Mouse (Mus musculus) inflammation-experienced regulatory T-cells, adult 6 months (primary cell): ENCODE measurements around the gene Map7d3. TPM values are rescaled to one million over a fixed set of nuclear protein-coding genes. Genes with fewer than 3 reads are reported as not detected.

Experiments
- ATAC-seq: one replicate; pipeline ENCODE4 v1.8.0; 2017
- polyA plus RNA-seq, 3 experiments: library from polyadenylated mRNA; unstranded; fragments of 100-300 nt; shearing (Covaris generic); gene quantifications; one replicate each; pipeline ENCODE4 v1.2.1; 2017

Gene Map7d3
- polyA plus RNA-seq: under 1 TPM in 2 of 3 experiments, not detected in 1; 0.16 to 0.35 TPM

- no peak for ATAC-seq
Observed at GRCm38 (mm10) chrX:56821765-56822603, at the start of gene Map7d3. Gene Map7d3, minus strand, starts transcription at chrX:56822326.

DNA sequence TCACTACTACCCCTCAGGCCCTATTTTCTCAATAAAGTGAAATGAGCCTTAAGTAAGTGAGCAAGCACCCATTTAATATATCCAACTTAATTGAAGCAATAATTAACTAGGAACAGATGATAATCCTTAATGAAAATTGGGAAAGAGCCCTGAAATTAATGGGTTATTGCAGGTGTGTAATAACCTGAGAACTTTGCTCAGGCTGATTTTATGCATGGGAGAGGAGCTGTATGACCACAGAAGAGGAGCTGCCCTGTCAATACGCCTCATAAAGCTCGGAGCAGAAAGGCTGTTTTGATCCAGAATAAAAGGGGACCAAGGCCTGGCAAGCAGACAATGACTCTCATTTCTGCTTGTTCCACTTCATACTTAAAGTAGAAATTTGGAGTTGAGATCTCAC lies 47.7 kb upstream of the Map7d3 start, which contains the start of gene Adgrg4:
Gene Adgrg4 (plus strand): TSS at position 301 of the 400 bp plus-strand sequence.
- no peak for ATAC-seq

DNA sequence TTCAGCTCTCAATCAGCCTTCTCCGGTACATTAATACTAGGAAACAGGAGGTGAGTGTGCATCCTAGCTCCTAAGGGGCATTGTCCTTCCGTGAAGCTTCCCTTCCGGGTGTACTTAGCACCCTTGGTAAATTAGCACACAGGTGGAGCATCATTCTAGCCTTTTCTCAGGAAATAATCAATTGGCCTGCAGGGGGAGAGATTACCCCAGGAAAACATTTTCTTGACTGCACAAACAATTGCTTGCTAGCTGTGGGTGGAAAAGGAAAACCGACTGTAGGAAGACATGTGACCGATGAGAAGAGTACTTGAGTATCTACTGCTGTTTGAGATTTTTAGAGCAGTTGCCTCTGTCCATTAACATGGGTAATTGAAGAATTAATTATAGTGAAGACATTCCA lies 19.1 kb upstream of the Map7d3 start:
- no peak for ATAC-seq

- no peak for ATAC-seq
Observed at GRCm38 (mm10) chrX:56839369-56839768, 17.2 kb upstream of the Map7d3 start.

DNA sequence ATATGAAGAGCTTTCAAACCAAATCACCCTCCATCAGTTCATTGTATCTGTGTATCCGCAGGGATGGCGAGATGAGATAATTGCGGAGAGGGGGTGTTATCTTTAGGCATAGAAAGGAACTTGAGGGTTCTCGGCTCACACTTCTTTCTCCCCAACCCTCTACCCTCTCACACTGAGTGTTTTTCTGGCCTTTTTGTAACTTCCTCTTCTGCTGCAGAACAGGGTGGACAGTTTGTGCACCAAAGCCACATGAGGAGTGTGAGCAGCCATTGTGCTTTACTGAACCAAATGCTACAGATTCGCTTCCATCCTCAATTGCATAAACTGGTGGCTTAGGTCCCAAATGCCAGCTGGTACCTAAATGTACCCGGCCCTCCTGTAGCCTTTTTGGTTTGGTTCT lies 13.7 kb upstream of the Map7d3 start:
- ATAC-seq: no peak

DNA sequence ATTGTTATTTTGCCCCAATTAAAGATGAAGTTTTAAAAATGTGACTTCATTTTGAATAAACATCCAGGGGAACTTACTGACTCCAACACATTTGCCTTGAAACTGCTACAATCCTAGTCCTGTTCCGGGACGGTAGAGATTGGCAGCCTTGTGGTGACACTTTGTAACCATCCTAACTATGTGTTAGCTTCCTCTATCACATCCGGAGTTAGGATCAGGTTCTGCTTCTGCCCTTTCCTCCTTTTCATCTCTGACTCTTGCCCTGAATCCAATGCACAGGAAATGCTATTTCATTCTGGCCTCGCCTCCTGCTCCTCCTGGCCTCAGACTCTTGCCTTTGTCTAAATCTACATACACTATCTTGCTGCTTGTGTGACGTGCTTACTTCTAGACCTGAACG lies 5.4 kb upstream of the Map7d3 start:
- ATAC-seq: no peak

- no peak for ATAC-seq
Observed at GRCm38 (mm10) chrX:56791268-56791667, 30.9 kb downstream of the Map7d3 start.

DNA sequence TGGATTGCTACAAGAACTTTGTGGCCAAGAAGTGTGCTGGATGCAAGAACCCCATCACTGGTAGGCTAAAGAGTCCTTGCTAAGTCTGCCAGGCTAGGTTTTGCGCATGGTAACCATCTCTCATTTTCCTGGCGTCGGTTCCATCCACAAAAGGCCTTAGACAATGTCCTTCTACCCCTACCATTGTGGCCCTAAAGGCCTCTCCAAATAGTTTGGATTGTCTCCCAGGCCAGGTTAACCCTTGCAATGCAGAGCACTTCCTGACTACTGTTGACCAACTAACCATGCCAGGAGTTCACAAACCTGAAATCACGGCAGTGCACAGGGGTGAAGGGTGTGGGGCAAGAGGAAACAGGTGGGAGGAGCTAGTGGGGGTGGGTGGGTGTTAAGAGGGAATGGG lies 31.5 kb downstream of the Map7d3 start:
- no peak for ATAC-seq

- ATAC-seq: no peak
Observed at GRCm38 (mm10) chrX:56787486-56787885, 34.6 kb downstream of the Map7d3 start.

DNA sequence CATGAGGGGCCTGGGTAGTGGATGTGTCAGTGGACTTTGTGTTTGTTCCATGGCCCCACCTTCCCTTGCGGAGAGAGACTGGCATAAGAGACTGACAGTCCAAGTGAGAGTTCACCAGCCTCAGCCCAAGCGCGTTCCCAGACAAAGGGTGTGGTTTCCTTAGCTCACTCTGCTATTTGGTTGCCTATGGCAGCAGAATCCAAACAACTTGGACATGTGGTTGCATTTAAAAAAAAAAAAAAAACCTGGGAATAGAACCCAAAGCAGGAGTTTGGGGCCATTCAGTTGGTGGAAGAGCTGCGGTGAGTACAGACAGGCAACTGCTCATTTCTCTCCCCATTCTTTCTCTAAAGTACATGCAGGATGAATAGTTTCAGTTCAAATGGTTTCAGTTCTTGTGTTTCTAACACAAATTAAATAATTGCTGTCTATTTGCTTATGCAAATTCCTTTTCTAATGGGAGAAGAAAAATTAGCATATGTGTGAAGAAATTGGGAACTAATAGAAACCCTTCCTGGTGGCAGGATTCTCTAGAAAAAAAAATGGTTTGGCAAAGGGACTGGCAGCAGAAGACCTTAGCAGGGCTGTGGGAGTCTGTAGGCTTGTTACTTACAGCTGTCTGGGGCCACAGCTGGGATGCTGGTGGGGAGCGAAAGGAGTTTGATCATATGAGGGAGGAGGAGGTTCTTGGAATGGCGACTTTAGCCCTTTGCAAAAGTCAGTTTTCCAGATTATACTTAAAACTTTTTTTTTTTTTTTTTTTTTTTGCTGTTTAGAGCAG lies 35.7 kb downstream of the Map7d3 start:
- no peak for ATAC-seq

GRCm38 (mm10) chrX:56773329-56773728 lies 48.8 kb downstream of the Map7d3 start:
- no peak for ATAC-seq

GRCm38 (mm10) chrX:56771751-56772150 lies 50.4 kb downstream of the Map7d3 start:
- ATAC-seq: no peak

GRCm38 (mm10) chrX:56769838-56770237 lies 52.3 kb downstream of the Map7d3 start:
- no peak for ATAC-seq

GRCm38 (mm10) chrX:56760257-56760760 lies 61.8 kb downstream of the Map7d3 start:
- no peak for ATAC-seq

GRCm38 (mm10) chrX:56756352-56756751 lies 65.8 kb downstream of the Map7d3 start:
- ATAC-seq: no peak

- ATAC-seq: no peak
Observed at GRCm38 (mm10) chrX:56755646-56756045, 66.5 kb downstream of the Map7d3 start.

DNA sequence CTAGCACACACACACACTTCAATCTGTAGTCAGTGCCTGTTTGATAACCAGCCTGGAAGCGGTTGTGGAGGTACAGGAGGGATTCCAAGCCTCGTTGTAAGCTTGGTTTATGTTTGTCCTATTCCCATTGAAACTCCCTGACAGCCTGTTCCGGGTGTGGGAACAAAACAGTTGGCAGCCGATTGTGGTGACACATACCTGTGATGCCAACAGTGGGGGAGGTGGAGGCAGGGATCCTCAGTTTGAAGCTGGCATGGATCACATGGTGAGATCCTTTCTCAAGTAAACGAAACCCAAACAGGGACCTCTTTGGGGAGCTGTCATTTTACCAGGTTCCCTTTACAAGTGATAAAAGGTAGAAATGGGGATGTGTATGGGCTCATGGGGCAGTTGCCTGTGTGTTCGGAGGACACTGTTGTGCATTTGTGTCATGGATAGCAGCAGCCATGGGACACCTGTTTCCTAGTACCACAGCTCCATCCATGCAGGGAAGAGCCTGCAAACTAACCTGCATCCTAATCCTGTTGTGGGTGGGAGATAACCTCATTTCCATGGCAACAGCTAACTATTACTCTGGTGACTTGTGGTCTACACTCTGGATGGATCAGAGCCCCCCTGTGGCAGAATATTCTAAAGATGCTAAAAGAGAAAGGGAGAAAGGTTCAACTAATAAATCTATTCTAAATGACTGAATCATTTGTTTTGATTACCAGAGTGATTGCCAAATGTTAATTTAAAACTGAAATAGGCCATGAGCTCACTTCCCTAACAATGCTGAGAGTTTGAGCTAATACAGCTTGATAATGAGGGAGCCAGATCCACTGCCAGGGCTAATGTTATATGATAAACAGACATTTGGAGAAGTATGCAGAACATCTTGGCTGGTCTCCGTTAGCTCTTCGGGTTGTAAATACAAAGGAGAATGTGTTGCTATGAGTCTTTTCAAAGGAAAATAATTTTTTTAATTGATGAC lies 68.5 kb downstream of the Map7d3 start:
- ATAC-seq: no peak

DNA sequence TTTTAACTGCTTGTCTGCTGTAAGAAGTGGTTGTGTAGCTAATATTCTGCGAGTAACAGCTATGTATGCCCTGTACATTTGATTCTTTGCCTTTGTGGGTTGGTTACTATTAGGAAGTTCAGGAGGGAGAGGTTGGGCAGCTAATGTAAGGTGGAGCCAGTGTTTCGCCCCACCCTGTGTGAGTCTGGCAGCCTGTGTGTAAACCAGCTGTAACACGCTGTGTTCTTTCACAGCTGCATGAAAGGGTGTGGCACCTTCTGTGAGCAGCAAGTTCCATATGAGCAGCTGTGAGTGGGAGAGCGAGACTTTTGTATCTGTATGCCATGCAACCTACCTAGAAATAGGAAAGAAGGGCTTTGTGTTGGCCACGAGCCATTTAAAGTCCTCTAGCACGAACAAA lies 70.0 kb downstream of the Map7d3 start:
- no peak for ATAC-seq

- no peak for ATAC-seq
Observed at GRCm38 (mm10) chrX:56751536-56751935, 70.6 kb downstream of the Map7d3 start.
